Mouse (Mus musculus) thymus, postnatal 4 days (tissue): Measurements from ENCODE around the gene Cxcl14.

Experiments
- DNase-seq: peaks from one replicate; pipeline ENCODE4 v3.0.0; 2021

The Cxcl14 gene

DNA sequence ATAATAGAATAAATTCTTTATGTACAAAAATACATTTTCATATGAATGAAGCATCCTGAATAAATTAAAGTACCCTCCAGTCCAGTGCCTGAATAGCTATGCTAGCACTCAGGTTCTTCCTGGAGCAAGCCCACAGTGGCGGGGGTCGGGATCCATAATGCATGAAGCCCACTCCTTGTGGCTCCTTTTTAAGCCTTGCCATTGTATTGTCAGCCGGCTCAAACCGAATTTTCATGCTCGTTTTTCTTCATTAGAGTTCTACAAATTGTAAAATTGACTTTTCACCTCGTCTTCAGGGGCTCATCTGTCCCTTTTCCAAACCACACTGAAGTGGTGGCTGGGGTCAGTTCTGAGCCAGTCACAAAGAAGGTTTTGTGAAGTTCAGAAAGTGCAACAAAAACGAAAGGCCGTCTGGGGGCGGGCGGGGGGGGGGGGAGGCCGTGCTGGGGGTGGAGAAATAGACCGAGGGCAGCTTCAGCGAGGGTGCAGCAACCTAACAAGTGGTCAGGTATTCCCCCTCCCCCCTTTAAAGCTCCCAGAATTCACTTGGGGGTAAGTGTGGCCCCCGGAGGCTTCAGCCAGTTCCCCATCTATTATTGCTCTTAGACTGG, 45.7 kb downstream of the Cxcl14 start:
- DNase-seq = no peak

DNA sequence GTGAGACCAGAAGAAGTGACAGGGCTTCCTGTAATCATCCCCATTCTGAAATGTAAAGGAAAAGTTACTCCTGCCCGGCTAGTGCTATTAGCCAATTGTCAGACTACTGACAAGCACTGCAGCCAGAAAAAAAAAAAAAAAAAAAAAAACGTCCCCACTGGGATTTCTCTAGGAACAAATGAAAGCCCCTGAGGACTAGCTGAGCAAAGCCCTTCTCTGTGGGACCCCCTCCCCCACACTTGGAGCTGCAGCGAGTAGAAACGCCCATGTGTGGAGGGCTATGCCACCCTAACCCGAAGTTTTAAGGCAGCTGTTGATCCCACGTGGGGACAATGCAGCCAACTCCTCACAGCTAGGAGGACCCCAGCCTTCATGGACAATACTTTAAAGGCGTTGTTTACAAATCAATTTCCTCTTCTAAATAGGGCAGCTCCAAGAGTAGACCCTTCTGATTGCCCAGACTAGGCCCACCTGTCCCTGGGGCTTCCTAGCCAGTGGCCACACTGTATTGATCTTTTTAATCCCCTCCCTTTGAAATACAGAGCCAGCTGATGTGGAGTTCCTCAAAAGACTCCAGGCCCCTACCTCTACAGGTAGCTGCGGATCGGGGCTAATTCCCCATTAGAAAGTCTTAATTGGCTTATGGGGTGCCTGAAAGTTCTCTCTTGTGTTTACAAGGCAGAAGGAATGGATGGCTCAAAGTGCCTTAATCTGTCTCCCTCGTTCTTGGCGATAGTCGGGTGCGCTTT, 46.6 kb downstream of the Cxcl14 start:
- DNase-seq = no peak

GRCm38 (mm10) chr13:56243104-56243503, 53.2 kb downstream of the Cxcl14 start:
- DNase-seq = no peak

DNA sequence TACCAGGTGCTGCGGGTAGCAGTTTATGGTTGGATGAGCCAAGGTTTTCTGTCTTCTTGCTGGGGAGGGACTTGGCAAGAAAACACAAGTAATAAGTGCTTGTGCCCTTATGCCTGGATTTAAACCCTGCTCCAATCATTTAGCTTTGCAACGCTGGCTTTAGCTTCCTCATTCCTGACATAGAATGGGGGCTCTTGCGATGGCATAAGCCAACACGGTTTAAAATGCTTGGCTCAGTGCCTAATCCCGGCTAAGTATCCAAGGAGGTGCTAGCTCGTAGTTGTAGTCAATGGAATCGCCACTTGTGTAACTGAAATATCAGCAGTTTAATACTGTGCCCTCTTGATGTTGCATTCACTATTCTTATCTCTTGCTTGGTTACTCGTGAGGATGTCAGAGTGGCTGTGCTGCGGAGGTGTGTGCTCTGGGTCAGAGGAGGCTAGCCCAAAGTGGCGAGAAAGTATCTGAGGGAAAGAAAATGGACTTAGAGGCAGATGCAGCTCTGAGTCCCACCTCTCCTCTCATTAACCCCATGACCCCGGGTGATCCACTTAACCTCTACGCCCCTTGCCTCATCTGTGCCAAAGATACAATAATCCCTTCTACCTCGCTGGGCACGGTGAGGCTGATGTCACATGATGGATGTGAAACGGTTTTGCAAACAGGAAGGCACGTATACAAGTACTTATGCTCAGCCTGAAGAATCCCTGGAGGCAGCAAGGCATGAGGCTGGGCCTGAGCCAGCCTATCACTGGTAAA, 56.2 kb downstream of the Cxcl14 start:
- DNase-seq = no peak
